Mouse (Mus musculus) liver, postnatal 0 days (tissue): ENCODE data around the gene Tlr7.

Experiments used
- CTCF ChIP-seq: sonication (generic); IDR thresholded peaks from 2 replicates; pipeline ENCODE4 v1.5.1; 2016; ENCODE audit warnings: antibody characterized with exemption, low read depth
- EP300 ChIP-seq: IDR thresholded peaks from 2 replicates; pipeline ENCODE4 v1.6.1; 2016; ENCODE audit warnings: antibody characterized with exemption, low read depth, mild to moderate bottlenecking

DNA sequence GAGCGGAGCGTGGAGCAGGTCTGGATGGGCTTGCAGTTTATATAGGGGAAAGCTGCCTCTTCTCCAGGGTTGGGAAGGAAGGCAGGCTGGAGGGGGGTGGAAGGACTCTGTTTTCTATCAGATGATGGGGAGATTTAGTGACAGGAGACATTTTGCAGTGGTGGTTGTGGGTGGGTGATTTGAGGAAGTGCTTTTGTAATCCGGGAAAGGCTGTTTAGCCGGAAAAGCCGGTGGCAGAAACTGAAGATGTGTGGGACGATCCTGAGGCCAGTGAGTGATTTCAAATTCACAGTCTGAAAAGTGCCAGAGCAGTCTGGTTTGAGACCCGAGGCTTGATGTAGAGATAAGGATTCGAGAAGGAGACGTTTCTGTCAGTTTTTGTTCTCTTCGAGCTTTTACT is 53.8 kb downstream of the Tlr7 start:
- TF ChIP-seq CTCF (no peak), EP300 (no peak)
